Mouse (Mus musculus) CH12.LX (cell line): ENCODE measurements around the gene 3110009E18Rik. TPM values are rescaled to one million over a fixed set of nuclear protein-coding genes. Genes with fewer than 3 reads are reported as not detected.

Source experiments
- DNase-seq: peaks from one replicate; pipeline ENCODE4 v3.0.0-alpha.2; 2013; ENCODE audit errors: extremely low read depth
- H3K27ac ChIP-seq: 2 replicates; pipeline ENCODE4 v1.5.1; 2012; ENCODE audit warnings: low read depth, mild to moderate bottlenecking, control low read depth, moderate library complexity; ENCODE audit not compliant: insufficient read depth
- H3K27me3 ChIP-seq: replicated peaks from 2 replicates; pipeline ENCODE3; 2012; ENCODE audit warnings: inconsistent platforms
- H3K36me3 ChIP-seq, 2 experiments: replicated peaks in 1 of 2; 2 replicates each; pipeline versions ENCODE3 to v1.6.1; 2012; ENCODE audit warnings: inconsistent platforms in 1 of 2, low read length in 1 of 2, mild to moderate bottlenecking in 1 of 2, mixed read lengths in 1 of 2, moderate library complexity in 1 of 2; ENCODE audit not compliant: control insufficient read depth in 1 of 2, insufficient read depth in 1 of 2
- H3K4me1 ChIP-seq, 2 experiments: 2 replicates each; pipeline ENCODE4 v1.6.1; 2012; ENCODE audit warnings: inconsistent platforms in 1 of 2, moderate library complexity in 1 of 2; ENCODE audit not compliant: insufficient read depth in 2 of 2, control insufficient read depth in 1 of 2
- H3K4me2 ChIP-seq: 2 replicates; pipeline ENCODE4 v1.6.1; 2012; ENCODE audit warnings: low read depth, mild to moderate bottlenecking, control low read depth; ENCODE audit not compliant: poor library complexity, insufficient read depth, severe bottlenecking
- H3K4me3 ChIP-seq, 3 experiments: fragments of 150-350 bp in 1 of 3; sonication (generic) in 1 of 3; replicated peaks in 1 of 3; 2 replicates each; pipeline versions ENCODE3 to v1.5.1; 2011 to 2012; ENCODE audit warnings: low read depth in 2 of 3, low read length in 2 of 3, mild to moderate bottlenecking in 2 of 3, moderate library complexity in 2 of 3, control low read depth in 1 of 3, improper control_type of control experiment in 1 of 3, inconsistent platforms in 1 of 3, mixed read lengths in 1 of 3; ENCODE audit not compliant: poor library complexity in 1 of 3
- H3K79me2 ChIP-seq: replicated peaks from 2 replicates; pipeline ENCODE4 v1.6.1; 2012; ENCODE audit warnings: mild to moderate bottlenecking, moderate library complexity; ENCODE audit not compliant: control insufficient read depth, poor library complexity, insufficient read depth, severe bottlenecking; ENCODE audit errors: extremely low read depth
- H3K9ac ChIP-seq: 2 replicates; pipeline ENCODE4 v1.6.1; 2012; ENCODE audit warnings: low read depth, mild to moderate bottlenecking, control low read depth, moderate library complexity; ENCODE audit not compliant: insufficient read depth
- H3K9me3 ChIP-seq: replicated peaks from 2 replicates; pipeline ENCODE3; 2012; ENCODE audit warnings: low read length, inconsistent platforms, mixed read lengths
- BHLHE40 ChIP-seq: IDR thresholded peaks from 2 replicates; pipeline ENCODE4 v1.6.1; 2011; ENCODE audit warnings: mild to moderate bottlenecking, low read depth, low read length, improper control_type of control experiment
- CTCF ChIP-seq, 2 experiments: IDR thresholded peaks in 1 of 2; conservative IDR thresholded peaks in 1 of 2; 2 replicates each; pipeline ENCODE4 v1.5.1; 2011 to 2012; ENCODE audit warnings: low read depth in 2 of 2, low read length in 2 of 2, improper control_type of control experiment in 1 of 2, inconsistent platforms in 1 of 2, mild to moderate bottlenecking in 1 of 2, moderate library complexity in 1 of 2
- E2F4 ChIP-seq: IDR thresholded peaks from 2 replicates; pipeline ENCODE4 v1.6.1; 2011; ENCODE audit warnings: low read depth, low read length, improper control_type of control experiment; ENCODE audit not compliant: insufficient replicate concordance
- EP300 ChIP-seq: IDR thresholded peaks from 2 replicates; pipeline ENCODE4 v1.6.1; 2011; ENCODE audit warnings: low read length, improper control_type of control experiment
- HCFC1 ChIP-seq: IDR thresholded peaks from 2 replicates; pipeline ENCODE4 v1.6.1; 2012; ENCODE audit warnings: low read depth, mild to moderate bottlenecking, inconsistent platforms, low read length, improper control_type of control experiment
- IRF4 ChIP-seq: IDR thresholded peaks from 2 replicates; pipeline ENCODE4 v1.6.1; 2014; ENCODE audit warnings: low read depth, mild to moderate bottlenecking, inconsistent platforms, low read length, improper control_type of control experiment
- JUN ChIP-seq: IDR thresholded peaks from 2 replicates; pipeline ENCODE4 v1.6.1; 2011; ENCODE audit warnings: low read depth, mild to moderate bottlenecking, low read length, improper control_type of control experiment, moderate library complexity; ENCODE audit not compliant: insufficient read depth
- JUND ChIP-seq: conservative IDR thresholded peaks from 2 replicates; pipeline ENCODE4 v1.6.1; 2011; ENCODE audit warnings: low read depth, low read length, improper control_type of control experiment
- KAT2A ChIP-seq: IDR thresholded peaks from 2 replicates; pipeline ENCODE4 v1.6.1; 2012; ENCODE audit warnings: low read length, improper control_type of control experiment, inconsistent platforms; ENCODE audit not compliant: insufficient replicate concordance
- MAFK ChIP-seq: IDR thresholded peaks from 2 replicates; pipeline ENCODE4 v1.6.1; 2011; ENCODE audit warnings: low read length, improper control_type of control experiment; ENCODE audit not compliant: insufficient replicate concordance
- MAX ChIP-seq: IDR thresholded peaks from 2 replicates; pipeline ENCODE4 v1.6.1; 2011; ENCODE audit warnings: low read length, improper control_type of control experiment
- MAZ ChIP-seq: IDR thresholded peaks from 2 replicates; pipeline ENCODE4 v1.6.1; 2012; ENCODE audit warnings: low read depth, mild to moderate bottlenecking, inconsistent platforms, low read length, improper control_type of control experiment, moderate library complexity
- MXI1 ChIP-seq: IDR thresholded peaks from 2 replicates; pipeline ENCODE4 v1.6.1; 2011; ENCODE audit warnings: mild to moderate bottlenecking, low read depth, low read length, improper control_type of control experiment
- MYC ChIP-seq: IDR thresholded peaks from 2 replicates; pipeline ENCODE4 v1.6.1; 2011; ENCODE audit warnings: low read depth, mild to moderate bottlenecking, improper control_type of control experiment, low read length
- PAX5 ChIP-seq: IDR thresholded peaks from 2 replicates; pipeline ENCODE4 v1.6.1; 2012; ENCODE audit warnings: low read length, inconsistent platforms, mixed read lengths
- POLR2AphosphoS2 ChIP-seq: IDR thresholded peaks from 2 replicates; pipeline ENCODE4 v1.6.1; 2011; ENCODE audit warnings: low read depth, low read length, improper control_type of control experiment
- SIN3A ChIP-seq: IDR thresholded peaks from 2 replicates; pipeline ENCODE4 v1.6.1; 2012; ENCODE audit warnings: low read length, improper control_type of control experiment, inconsistent platforms
- SMC3 ChIP-seq: IDR thresholded peaks from 2 replicates; pipeline ENCODE4 v1.6.1; 2011; ENCODE audit warnings: low read depth, low read length, improper control_type of control experiment
- TBP ChIP-seq: conservative IDR thresholded peaks from 2 replicates; pipeline ENCODE4 v1.6.1; 2011; ENCODE audit warnings: low read depth, low read length, improper control_type of control experiment
- TCF12 ChIP-seq: IDR thresholded peaks from 2 replicates; pipeline ENCODE4 v1.6.1; 2014; ENCODE audit warnings: low read depth, mild to moderate bottlenecking, inconsistent platforms, low read length, improper control_type of control experiment
- USF1 ChIP-seq: IDR thresholded peaks from 2 replicates; pipeline ENCODE4 v1.6.1; 2014; ENCODE audit warnings: low read depth, mild to moderate bottlenecking, inconsistent platforms, low read length, improper control_type of control experiment
- ZC3H11A ChIP-seq: IDR thresholded peaks from 2 replicates; pipeline ENCODE4 v1.6.1; 2012; ENCODE audit warnings: low read depth, mild to moderate bottlenecking, inconsistent platforms, low read length, improper control_type of control experiment
- ZKSCAN1 ChIP-seq: IDR thresholded peaks from 2 replicates; pipeline ENCODE4 v1.6.1; 2012; ENCODE audit warnings: low read depth, inconsistent platforms, low read length, improper control_type of control experiment, borderline replicate concordance
- dilution Hi-C: fragments of 300-500 bp; cut with MboI; formaldehyde crosslinking; loops from 2 replicates; pipeline ENCODE4 v1.14.3; 2020; ENCODE audit warnings: low sequenced_read_pairs; ENCODE audit not compliant: extremely low pct_unique_long_range_greater_than_20kb, extremely low pct_ligation_motif_present
- in situ Hi-C: fragments of 300-500 bp; cut with MboI; formaldehyde crosslinking; loops from 3 replicates; pipeline ENCODE4 v1.14.3; 2019; ENCODE audit warnings: low sequenced_read_pairs, low pct_ligation_motif_present, low pct_unique_long_range_greater_than_20kb, mixed read lengths
- polyA plus RNA-seq: library from polyadenylated mRNA; unstranded; fragments of >175 nt; gene quantifications from 2 replicates; pipeline ENCODE4 v1.2.1, GENCODE M21; 2012; ENCODE audit warnings: low read depth; ENCODE audit not compliant: insufficient read length
- total RNA-seq, 2 experiments: library from RNA; depleted of rRNA; stranded (reverse); fragments of 300-350 nt in 1 of 2; fragments of >200 nt in 1 of 2; gene quantifications; 2 replicates each; pipeline ENCODE4 v1.2.3; 2012 to 2014

3110009E18Rik gene
- total and polyA plus RNA-seq, 3 experiments = 2.7 to 5.9 (median 4.6) TPM

DNA sequence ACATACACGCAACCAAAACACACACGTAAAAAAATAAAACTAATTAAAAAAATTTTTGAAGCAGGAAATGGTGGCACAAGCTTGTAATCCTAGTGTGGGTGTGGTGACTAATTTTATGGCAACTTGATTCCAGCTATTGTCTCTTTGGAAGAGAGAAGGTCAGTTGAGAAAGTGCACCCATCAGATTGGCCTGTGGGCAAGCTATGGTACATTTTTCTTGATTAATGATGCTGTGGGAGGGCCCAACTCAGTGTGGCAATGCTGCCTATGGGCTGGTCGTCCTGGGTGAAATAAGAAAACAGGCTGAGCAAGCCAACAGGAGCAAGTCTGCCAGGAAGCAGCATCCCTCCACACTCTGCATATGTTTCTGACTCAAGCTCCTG is 19.8 kb upstream of the 3110009E18Rik start:
- Histone ChIP-seq H3K4me1 (peaks cover 12 to 22% of the 10 kb centered on the region in 2 experiments), H3K27ac (no peak overlapping the region), H3K4me2 (no peak overlapping the region), H3K9ac (no peak overlapping the region), H3K79me2 (no peaks in the 10 kb centered on the region), H3K9me3 (no peaks in the 10 kb centered on the region), H3K27me3 (no peaks in the 10 kb centered on the region), H3K4me3 (no peak overlapping the region), H3K36me3 (no peaks in the 10 kb centered on the region)
- TF ChIP-seq KAT2A (no peak), MAFK (no peak), IRF4 (no peak), JUN (no peak), ZC3H11A (no peak), USF1 (no peak), E2F4 (no peak)
- in situ Hi-C loops = no loop called here
- DNase-seq = no peak
- dilution Hi-C loops = no loop called here

DNA sequence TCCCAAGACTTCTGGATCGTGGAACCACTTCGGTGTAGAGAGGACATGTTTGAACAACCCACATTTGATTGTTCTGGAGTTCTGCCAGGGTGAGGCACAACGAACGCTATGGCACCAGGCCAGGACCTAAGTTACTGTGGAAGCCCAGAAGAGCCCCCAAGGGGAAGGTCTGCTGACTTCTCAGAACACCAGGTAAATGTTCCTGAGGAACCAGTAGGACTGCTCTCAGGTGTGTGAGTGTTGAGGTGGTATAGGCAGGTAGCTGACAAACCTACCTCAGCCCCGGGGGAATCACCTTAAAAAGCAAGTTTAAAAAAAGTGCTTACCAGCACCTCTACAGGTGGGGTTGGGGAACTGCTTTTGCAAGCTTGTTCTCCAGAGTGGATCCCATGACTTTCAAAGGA is 15.4 kb upstream of the 3110009E18Rik start:
- dilution Hi-C loops = no loop called here
- Histone ChIP-seq H3K4me3 (no peak overlapping the region), H3K4me1 (peaks cover 0 to 2% of the 10 kb centered on the region in 2 experiments; a peak in 1 of 4 replicates), H3K27me3 (no peaks in the 10 kb centered on the region), H3K4me2 (no peak overlapping the region), H3K36me3 (no peaks in the 10 kb centered on the region), H3K27ac (no peak overlapping the region), H3K9ac (no peak overlapping the region), H3K79me2 (no peaks in the 10 kb centered on the region), H3K9me3 (no peaks in the 10 kb centered on the region)
- in situ Hi-C loops = no loop called here
- TF ChIP-seq BHLHE40 = no peak
- no peak for TF ChIP-seq SIN3A
- TF ChIP-seq MAZ = no peak
- no peak for TF ChIP-seq MYC
- TF ChIP-seq CTCF (conservative IDR thresholded peaks at IDR 0.05 in 1 of 2, IDR thresholded peaks at IDR 0.05 in 1 of 2; ENCODE audit: low read depth in 2 of 2, low read length in 2 of 2) = peak; percentile 27 to 46; a peak in 3 of 4 replicates
- TF ChIP-seq MXI1 = no peak
- no peak for DNase-seq

DNA sequence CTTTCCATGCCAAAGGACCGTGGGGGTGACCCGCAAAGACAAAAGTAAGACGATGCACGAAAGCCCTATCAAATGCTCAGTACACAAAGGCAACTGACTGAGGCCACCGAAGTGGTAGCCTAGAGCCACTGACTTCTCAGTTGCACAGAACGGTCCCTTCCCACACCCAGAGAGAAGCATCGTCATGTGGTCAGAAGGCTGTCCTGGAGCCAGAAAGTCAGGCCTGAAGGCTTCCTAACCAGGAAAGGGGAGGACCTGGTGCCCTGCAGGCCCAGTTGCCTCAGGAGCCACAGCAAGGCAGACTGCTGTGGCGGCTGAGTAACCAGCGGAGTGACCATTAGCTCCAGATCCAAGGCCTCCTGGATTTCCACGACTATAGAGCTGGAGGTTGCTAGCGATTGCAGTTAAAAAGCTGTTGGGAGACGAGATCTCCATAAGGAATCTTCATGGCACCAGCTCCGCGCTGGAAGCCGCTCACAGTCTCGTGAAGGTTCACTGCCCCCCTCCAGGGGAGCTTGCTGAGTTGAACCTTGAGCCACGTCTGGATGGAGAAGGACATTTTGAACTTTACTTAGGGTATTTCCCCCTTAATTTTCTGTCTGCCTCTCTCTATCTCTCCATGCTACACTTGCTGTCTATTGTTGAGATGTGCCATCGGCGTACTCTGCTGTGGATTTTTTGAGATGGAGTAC is 11.1 kb upstream of the 3110009E18Rik start:
- no peak overlapping the region for H3K4me3 ChIP-seq
- H3K4me2 ChIP-seq = no peak overlapping the region
- no peak overlapping the region for H3K27ac ChIP-seq
- H3K9ac ChIP-seq = no peak overlapping the region
- in situ Hi-C loops = no loop called here
- peaks cover 26 to 41% of the 10 kb centered on the region in 2 experiments for H3K36me3 ChIP-seq
- H3K4me1 ChIP-seq = no peaks in the 10 kb centered on the region
- peaks cover 8% of the 10 kb centered on the region for H3K9me3 ChIP-seq
- no peak for DNase-seq
- TF ChIP-seq HCFC1 (no peak), POLR2AphosphoS2 (no peak), MAFK (no peak), SMC3 (no peak), MAX (no peak), JUN (no peak), KAT2A (no peak), JUND (no peak), CTCF (conservative IDR thresholded peaks at IDR 0.05 in 1 of 2, IDR thresholded peaks at IDR 0.05 in 1 of 2; ENCODE audit: low read depth in 2 of 2, low read length in 2 of 2) (no peak), PAX5 (no peak), EP300 (no peak), TBP (no peak), ZKSCAN1 (no peak), TCF12 (no peak), SIN3A (no peak)
- H3K79me2 ChIP-seq = no peaks in the 10 kb centered on the region
- no peaks in the 10 kb centered on the region for H3K27me3 ChIP-seq
- dilution Hi-C loops = no loop called here
